Mouse (Mus musculus): ENCODE measurements around the gene Rpusd4. TPM values are rescaled to one million over a fixed set of nuclear protein-coding genes. Genes with fewer than 3 reads are reported as not detected.

Rpusd4 gene
- polyA plus RNA-seq, 1 experiment, result 0.49 TPM

GRCm38 (mm10) chr9:35310377-35310776 is 42.7 kb downstream of the Rpusd4 start:
- Histone ChIP-seq H3K27me3 (replicated peaks) (peaks cover 7% of the 10 kb centered on the region), H3K4me3 (replicated peaks) (no peak overlapping the region), H3K9me3 (no peaks in the 10 kb centered on the region), H3K36me3 (replicated peaks; ENCODE audit: low read length) (no peaks in the 10 kb centered on the region), H3K4me1 (no peaks in the 10 kb centered on the region)
- TF ChIP-seq GATA1 (IDR thresholded peaks at IDR 0.05; ENCODE audit: borderline replicate concordance, low read length), result no peak
- no peak for TF ChIP-seq FLI1 (IDR thresholded peaks at IDR 0.05; ENCODE audit: low read length)

GRCm38 (mm10) chr9:35312516-35312915 is 44.9 kb downstream of the Rpusd4 start:
- Histone ChIP-seq H3K9me3 (no peaks in the 10 kb centered on the region), H3K4me1 (no peaks in the 10 kb centered on the region), H3K36me3 (replicated peaks; ENCODE audit: low read length) (no peaks in the 10 kb centered on the region), H3K27me3 (replicated peaks) (peaks cover 12% of the 10 kb centered on the region), H3K4me3 (replicated peaks) (no peak overlapping the region)
- no peak for TF ChIP-seq GATA1 (IDR thresholded peaks at IDR 0.05; ENCODE audit: borderline replicate concordance, low read length)
- TF ChIP-seq FLI1 (IDR thresholded peaks at IDR 0.05; ENCODE audit: low read length), result no peak

- H3K4me1 ChIP-seq, result no peaks in the 10 kb centered on the region
- no peaks in the 10 kb centered on the region for H3K9me3 ChIP-seq
- TF ChIP-seq FLI1 (IDR thresholded peaks at IDR 0.05; ENCODE audit: low read length) (no peak), GATA1 (IDR thresholded peaks at IDR 0.05; ENCODE audit: borderline replicate concordance, low read length) (no peak)
- H3K4me3 ChIP-seq (replicated peaks), result no peak overlapping the region
- H3K36me3 ChIP-seq (replicated peaks; ENCODE audit: low read length), result no peaks in the 10 kb centered on the region
- H3K27me3 ChIP-seq (replicated peaks), result peaks cover 15% of the 10 kb centered on the region
Observed at GRCm38 (mm10) chr9:35313601-35314000, 45.9 kb downstream of the Rpusd4 start.

- TF ChIP-seq FLI1 (IDR thresholded peaks at IDR 0.05; ENCODE audit: low read length) (no peak), GATA1 (IDR thresholded peaks at IDR 0.05; ENCODE audit: borderline replicate concordance, low read length) (no peak)
- Histone ChIP-seq H3K36me3 (replicated peaks; ENCODE audit: low read length) (no peaks in the 10 kb centered on the region), H3K4me1 (no peaks in the 10 kb centered on the region), H3K27me3 (replicated peaks) (peaks cover 18% of the 10 kb centered on the region), H3K9me3 (no peaks in the 10 kb centered on the region), H3K4me3 (replicated peaks) (no peak overlapping the region)
Observed at GRCm38 (mm10) chr9:35314254-35314653, 46.6 kb downstream of the Rpusd4 start.

GRCm38 (mm10) chr9:35316771-35317211 is 49.1 kb downstream of the Rpusd4 start:
- H3K9me3 ChIP-seq, result no peaks in the 10 kb centered on the region
- TF ChIP-seq FLI1 (IDR thresholded peaks at IDR 0.05; ENCODE audit: low read length) (no peak), GATA1 (IDR thresholded peaks at IDR 0.05; ENCODE audit: borderline replicate concordance, low read length) (no peak)
- no peak overlapping the region for H3K4me3 ChIP-seq (replicated peaks)
- H3K36me3 ChIP-seq (replicated peaks; ENCODE audit: low read length), result no peaks in the 10 kb centered on the region
- peaks cover 21% of the 10 kb centered on the region for H3K27me3 ChIP-seq (replicated peaks)
- H3K4me1 ChIP-seq, result no peaks in the 10 kb centered on the region

- no peaks in the 10 kb centered on the region for H3K9me3 ChIP-seq
- TF ChIP-seq GATA1 (IDR thresholded peaks at IDR 0.05; ENCODE audit: borderline replicate concordance, low read length) (no peak), FLI1 (IDR thresholded peaks at IDR 0.05; ENCODE audit: low read length) (no peak)
- H3K27me3 ChIP-seq (replicated peaks), result peaks cover 24% of the 10 kb centered on the region
- H3K4me1 ChIP-seq, result no peaks in the 10 kb centered on the region
- no peak overlapping the region for H3K4me3 ChIP-seq (replicated peaks)
- H3K36me3 ChIP-seq (replicated peaks; ENCODE audit: low read length), result no peaks in the 10 kb centered on the region
Observed at GRCm38 (mm10) chr9:35317233-35317980, 49.7 kb downstream of the Rpusd4 start.

GRCm38 (mm10) chr9:35318537-35319172 is 51.0 kb downstream of the Rpusd4 start:
- TF ChIP-seq FLI1 (IDR thresholded peaks at IDR 0.05; ENCODE audit: low read length) (no peak), GATA1 (IDR thresholded peaks at IDR 0.05; ENCODE audit: borderline replicate concordance, low read length) (no peak)
- no peaks in the 10 kb centered on the region for H3K4me1 ChIP-seq
- no peaks in the 10 kb centered on the region for H3K9me3 ChIP-seq
- H3K4me3 ChIP-seq (replicated peaks), result no peak overlapping the region
- H3K36me3 ChIP-seq (replicated peaks; ENCODE audit: low read length), result no peaks in the 10 kb centered on the region
- peaks cover 21% of the 10 kb centered on the region for H3K27me3 ChIP-seq (replicated peaks)

- Histone ChIP-seq H3K27me3 (replicated peaks) (peaks cover 19% of the 10 kb centered on the region), H3K4me3 (replicated peaks) (no peak overlapping the region), H3K9me3 (no peaks in the 10 kb centered on the region), H3K36me3 (replicated peaks; ENCODE audit: low read length) (no peaks in the 10 kb centered on the region), H3K4me1 (no peaks in the 10 kb centered on the region)
- TF ChIP-seq FLI1 (IDR thresholded peaks at IDR 0.05; ENCODE audit: low read length) (no peak), GATA1 (IDR thresholded peaks at IDR 0.05; ENCODE audit: borderline replicate concordance, low read length) (no peak)
Observed at GRCm38 (mm10) chr9:35320288-35320687, 52.6 kb downstream of the Rpusd4 start.

- TF ChIP-seq FLI1 (IDR thresholded peaks at IDR 0.05; ENCODE audit: low read length), result no peak
- no peak for TF ChIP-seq GATA1 (IDR thresholded peaks at IDR 0.05; ENCODE audit: borderline replicate concordance, low read length)
- Histone ChIP-seq H3K4me1 (no peaks in the 10 kb centered on the region), H3K4me3 (replicated peaks) (no peak overlapping the region), H3K36me3 (replicated peaks; ENCODE audit: low read length) (no peaks in the 10 kb centered on the region), H3K9me3 (no peaks in the 10 kb centered on the region), H3K27me3 (replicated peaks) (peaks cover 18% of the 10 kb centered on the region)
Observed at GRCm38 (mm10) chr9:35323974-35324373, 56.3 kb downstream of the Rpusd4 start.

- Histone ChIP-seq H3K36me3 (replicated peaks; ENCODE audit: low read length) (no peaks in the 10 kb centered on the region), H3K27me3 (replicated peaks) (peaks cover 21% of the 10 kb centered on the region), H3K4me1 (no peaks in the 10 kb centered on the region), H3K9me3 (no peaks in the 10 kb centered on the region), H3K4me3 (replicated peaks) (no peak overlapping the region)
- no peak for TF ChIP-seq FLI1 (IDR thresholded peaks at IDR 0.05; ENCODE audit: low read length)
- TF ChIP-seq GATA1 (IDR thresholded peaks at IDR 0.05; ENCODE audit: borderline replicate concordance, low read length), result no peak
Observed at GRCm38 (mm10) chr9:35324571-35324970, 56.9 kb downstream of the Rpusd4 start.

Data from megakaryocyte, embryonic 14.5 days (primary cell).